Mouse (Mus musculus) heart, adult 11 months (tissue): Measurements from ENCODE around the gene Lysmd2.

Experiments used
- DNase-seq: peaks from one replicate; pipeline ENCODE4 v3.0.0; 2022

The Lysmd2 gene

GRCm38 (mm10) chr9:75630823-75631454 lies 5.4 kb downstream of the Lysmd2 start:
- peak; percentile 88 for DNase-seq

GRCm38 (mm10) chr9:75632111-75632510 lies 6.6 kb downstream of the Lysmd2 start:
- DNase-seq: peak; percentile 77

GRCm38 (mm10) chr9:75632902-75633301 lies 7.4 kb downstream of the Lysmd2 start:
- DNase-seq: peak; percentile 78

- no peak for DNase-seq
Observed at GRCm38 (mm10) chr9:75633603-75634002, 8.1 kb downstream of the Lysmd2 start.

- peak; percentile 76 for DNase-seq
Observed at GRCm38 (mm10) chr9:75634226-75634625, 8.7 kb downstream of the Lysmd2 start.

- DNase-seq: no peak
Observed at GRCm38 (mm10) chr9:75645405-75645804, 19.9 kb downstream of the Lysmd2 start.

GRCm38 (mm10) chr9:75653981-75654911 lies 28.7 kb downstream of the Lysmd2 start:
- DNase-seq: peak; percentile 95

GRCm38 (mm10) chr9:75656456-75656855 lies 30.9 kb downstream of the Lysmd2 start:
- peak; percentile 95 for DNase-seq

- peak; percentile 49 for DNase-seq
Observed at GRCm38 (mm10) chr9:75660917-75661316, 35.4 kb downstream of the Lysmd2 start.

- peak; percentile 21 for DNase-seq
Observed at GRCm38 (mm10) chr9:75665364-75665763, 39.8 kb downstream of the Lysmd2 start.

- DNase-seq: peak; percentile 90
Observed at GRCm38 (mm10) chr9:75666612-75667011, 41.1 kb downstream of the Lysmd2 start.

GRCm38 (mm10) chr9:75672769-75673168 lies 47.2 kb downstream of the Lysmd2 start:
- peak; percentile 55 for DNase-seq

GRCm38 (mm10) chr9:75676226-75676625 lies 50.7 kb downstream of the Lysmd2 start:
- DNase-seq: peak; percentile 94

GRCm38 (mm10) chr9:75678341-75678740 lies 52.8 kb downstream of the Lysmd2 start:
- DNase-seq: peak; percentile 93

- no peak for DNase-seq
Observed at GRCm38 (mm10) chr9:75679629-75680028, 54.1 kb downstream of the Lysmd2 start.

GRCm38 (mm10) chr9:75680606-75681005 lies 55.1 kb downstream of the Lysmd2 start:
- DNase-seq: no peak

GRCm38 (mm10) chr9:75683426-75684191 lies 58.1 kb downstream of the Lysmd2 start, which contains the start of gene Scg3:
Gene Scg3 (minus strand): TSS chr9:75684056.
- DNase-seq: peak; percentile 91

- DNase-seq: no peak
Observed at GRCm38 (mm10) chr9:75684292-75684691, 58.8 kb downstream of the Lysmd2 start.

GRCm38 (mm10) chr9:75684772-75685171 lies 59.2 kb downstream of the Lysmd2 start:
- DNase-seq: no peak
